Mouse (Mus musculus): ENCODE results near the gene Cyp26c1. TPM values are rescaled to one million over a fixed set of nuclear protein-coding genes. Genes with fewer than 3 reads are reported as not detected.

The Cyp26c1 gene
- total RNA-seq, 2 experiments from 2014 or later, result 0.15 TPM

GRCm38 (mm10) chr19:37698273-37699160 is 13.1 kb downstream of the Cyp26c1 start:
- DNase-seq, result no peak

GRCm38 (mm10) chr19:37699711-37700110 is 14.3 kb downstream of the Cyp26c1 start:
- no peak for DNase-seq

- peak; percentile 66 for DNase-seq
Observed at GRCm38 (mm10) chr19:37702377-37703076, 17.1 kb downstream of the Cyp26c1 start.

- peak; percentile 87 for DNase-seq
Observed at GRCm38 (mm10) chr19:37703902-37704509, 18.6 kb downstream of the Cyp26c1 start.

- DNase-seq, result no peak
Observed at GRCm38 (mm10) chr19:37705722-37706121, 20.3 kb downstream of the Cyp26c1 start.

GRCm38 (mm10) chr19:37714681-37715080 is 29.3 kb downstream of the Cyp26c1 start:
- no peak for DNase-seq

GRCm38 (mm10) chr19:37715980-37716379 is 30.6 kb downstream of the Cyp26c1 start:
- no peak for DNase-seq

GRCm38 (mm10) chr19:37716524-37717175 is 31.3 kb downstream of the Cyp26c1 start:
- DNase-seq, result no peak

GRCm38 (mm10) chr19:37719166-37719565 is 33.8 kb downstream of the Cyp26c1 start:
- no peak for DNase-seq

- no peak for DNase-seq
Observed at GRCm38 (mm10) chr19:37724591-37724990, 39.2 kb downstream of the Cyp26c1 start.

- no peak for DNase-seq
Observed at GRCm38 (mm10) chr19:37726585-37726984, 41.2 kb downstream of the Cyp26c1 start.

GRCm38 (mm10) chr19:37727366-37727765 is 42.0 kb downstream of the Cyp26c1 start:
- DNase-seq, result no peak

- DNase-seq, result no peak
Observed at GRCm38 (mm10) chr19:37735426-37735825, 50.0 kb downstream of the Cyp26c1 start.

GRCm38 (mm10) chr19:37738575-37738974 is 53.2 kb downstream of the Cyp26c1 start:
- DNase-seq, result no peak

- no peak for DNase-seq
Observed at GRCm38 (mm10) chr19:37740043-37740442, 54.7 kb downstream of the Cyp26c1 start.

Other genes with a start within 250 kb of the Cyp26c1 start
- 10 to 100 TPM; 25.2 to 29.2 TPM for gene Exoc6, start 135.2 kb upstream of the Cyp26c1 start, total RNA-seq (2021)
- under 1 TPM in 1 of 2 experiments, not detected in 1; 0.36 TPM for gene Cyp26a1, start 12.2 kb downstream of the Cyp26c1 start, total RNA-seq (2021)